Mouse (Mus musculus): ENCODE data around the gene Terb2. TPM values are rescaled to one million over a fixed set of nuclear protein-coding genes. Genes with fewer than 3 reads are reported as not detected.
A peak's percentile ranks its signal among the peaks of the same experiment; 100 is the strongest.

Gene Terb2
- polyA plus RNA-seq, 1 experiment from 2014 or later: not detected

GRCm38 (mm10) chr2:122163430-122164195, 22.5 kb upstream of the Terb2 start:
- DNase-seq: no peak
- 63% methylated on average over 13 of the region's 13 CpGs for WGBS (ENCODE audit: insufficient replicate concordance)
- H3K27me3 ChIP-seq: no peaks in the 10 kb centered on the region
- no peaks in the 10 kb centered on the region for H3K36me3 ChIP-seq
- H3K4me2 ChIP-seq: no peak overlapping the region
- no peak overlapping the region for H3K9ac ChIP-seq
- H3K9me3 ChIP-seq (replicated peaks): no peaks in the 10 kb centered on the region
- no peak overlapping the region; the same call in 1 of the 2 replicates for H3K27ac ChIP-seq
- no peak for ATAC-seq (ENCODE audit: low read depth)
- no peak overlapping the region for H3K4me3 ChIP-seq (replicated peaks)
- peaks cover 4% of the 10 kb centered on the region; the same call in 1 of the 2 replicates for H3K4me1 ChIP-seq (replicated peaks)

DNA sequence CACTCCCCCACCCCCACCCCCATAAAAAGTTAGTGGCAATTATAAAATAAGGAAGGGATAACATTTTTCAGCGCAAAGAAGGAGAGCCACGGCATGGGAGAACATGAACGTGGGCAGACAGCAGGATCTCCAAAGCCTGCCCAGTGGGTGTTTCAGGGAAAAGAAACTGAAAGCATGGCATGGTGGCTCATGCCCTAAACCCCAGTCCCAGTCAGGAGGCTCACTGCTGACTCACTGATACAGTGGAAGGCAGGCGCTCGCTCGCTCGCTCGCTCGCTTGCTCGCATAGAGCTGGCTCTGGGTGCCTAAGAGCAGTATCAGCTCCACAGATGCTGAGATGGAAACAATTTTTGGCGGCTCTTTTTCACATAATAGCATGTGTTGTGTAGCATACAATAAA, 21.8 kb upstream of the Terb2 start:
- no peak for DNase-seq
- H3K27ac ChIP-seq: no peak overlapping the region
- no peaks in the 10 kb centered on the region for H3K27me3 ChIP-seq
- H3K4me3 ChIP-seq (replicated peaks): no peak overlapping the region
- peaks cover 4% of the 10 kb centered on the region; the same call in 1 of the 2 replicates for H3K4me1 ChIP-seq (replicated peaks)
- no peak overlapping the region for H3K9ac ChIP-seq
- 74% methylated on average over 11 of the region's 11 CpGs for WGBS (ENCODE audit: insufficient replicate concordance)
- ATAC-seq (ENCODE audit: low read depth): 0 out of 2 replicates have a peak, but pooled peaks have one; percentile 31
- H3K36me3 ChIP-seq: no peaks in the 10 kb centered on the region
- H3K4me2 ChIP-seq: no peak overlapping the region
- no peaks in the 10 kb centered on the region for H3K9me3 ChIP-seq (replicated peaks)

GRCm38 (mm10) chr2:122171292-122171691, 14.8 kb upstream of the Terb2 start:
- H3K36me3 ChIP-seq: no peaks in the 10 kb centered on the region
- H3K4me2 ChIP-seq: no peak overlapping the region
- no peak overlapping the region for H3K27ac ChIP-seq
- H3K4me3 ChIP-seq (replicated peaks): no peak overlapping the region
- H3K4me1 ChIP-seq (replicated peaks): no peaks in the 10 kb centered on the region
- no peaks in the 10 kb centered on the region for H3K27me3 ChIP-seq
- WGBS (ENCODE audit: insufficient replicate concordance): 46% methylated on average over 6 of the region's 6 CpGs
- no peaks in the 10 kb centered on the region for H3K9me3 ChIP-seq (replicated peaks)
- no peak overlapping the region for H3K9ac ChIP-seq
- no peak for ATAC-seq (ENCODE audit: low read depth)
- no peak for DNase-seq

- ATAC-seq (ENCODE audit: low read depth): no peak
- 79% methylated on average over 2 of the region's 2 CpGs for WGBS (ENCODE audit: insufficient replicate concordance)
- Histone ChIP-seq H3K4me3 (replicated peaks) (no peak overlapping the region), H3K36me3 (no peaks in the 10 kb centered on the region), H3K9ac (no peak overlapping the region), H3K27me3 (no peaks in the 10 kb centered on the region), H3K4me1 (replicated peaks) (no peaks in the 10 kb centered on the region), H3K4me2 (no peak overlapping the region), H3K27ac (no peak overlapping the region), H3K9me3 (replicated peaks) (no peaks in the 10 kb centered on the region)
- no peak for DNase-seq
Observed at GRCm38 (mm10) chr2:122172188-122172587, 13.9 kb upstream of the Terb2 start.

GRCm38 (mm10) chr2:122180051-122180822, 5.8 kb upstream of the Terb2 start:
- no peaks in the 10 kb centered on the region for H3K27me3 ChIP-seq
- no peak for DNase-seq
- no peak for ATAC-seq (ENCODE audit: low read depth)
- H3K9ac ChIP-seq: no peak overlapping the region
- no peak overlapping the region for H3K4me2 ChIP-seq
- H3K4me3 ChIP-seq (replicated peaks): no peak overlapping the region
- H3K27ac ChIP-seq: no peak overlapping the region
- WGBS (ENCODE audit: insufficient replicate concordance): 55% methylated on average over 8 of the region's 8 CpGs
- H3K36me3 ChIP-seq: no peaks in the 10 kb centered on the region
- H3K4me1 ChIP-seq (replicated peaks): no peaks in the 10 kb centered on the region
- H3K9me3 ChIP-seq (replicated peaks): no peaks in the 10 kb centered on the region

DNA sequence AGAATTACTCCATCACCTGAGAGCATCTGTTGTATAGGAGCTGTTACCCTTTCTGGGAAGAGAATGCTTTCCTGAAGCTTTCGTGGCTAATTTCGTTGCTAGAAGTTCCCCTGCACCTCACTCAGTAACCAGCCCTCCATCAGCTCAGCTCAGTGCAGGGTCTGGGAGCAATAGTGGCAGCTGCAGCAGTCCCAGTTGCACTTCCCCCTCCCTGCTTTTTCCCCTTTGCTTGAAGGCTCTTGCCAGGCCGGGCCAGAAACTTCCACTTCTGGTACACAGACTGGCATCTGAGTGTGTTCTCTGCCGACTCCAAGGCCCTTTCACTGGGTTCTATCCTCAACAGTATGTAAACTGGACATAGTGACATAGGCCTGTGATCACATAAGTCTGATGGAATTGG, 986 bp upstream of the Terb2 start:
- Histone ChIP-seq H3K9me3 (replicated peaks) (no peaks in the 10 kb centered on the region), H3K9ac (no peak overlapping the region), H3K27ac (no peak overlapping the region), H3K4me3 (replicated peaks) (no peak overlapping the region), H3K27me3 (no peaks in the 10 kb centered on the region), H3K4me2 (no peak overlapping the region), H3K4me1 (replicated peaks) (peaks cover 4% of the 10 kb centered on the region), H3K36me3 (no peaks in the 10 kb centered on the region)
- no peak for ATAC-seq (ENCODE audit: low read depth)
- DNase-seq: no peak
- 68% methylated on average over 4 of the region's 4 CpGs for WGBS (ENCODE audit: insufficient replicate concordance)

GRCm38 (mm10) chr2:122186751-122187150, 679 bp downstream of the Terb2 start:
- no peak for ATAC-seq (ENCODE audit: low read depth)
- 83% methylated on average over 3 of the region's 3 CpGs for WGBS (ENCODE audit: insufficient replicate concordance)

DNA sequence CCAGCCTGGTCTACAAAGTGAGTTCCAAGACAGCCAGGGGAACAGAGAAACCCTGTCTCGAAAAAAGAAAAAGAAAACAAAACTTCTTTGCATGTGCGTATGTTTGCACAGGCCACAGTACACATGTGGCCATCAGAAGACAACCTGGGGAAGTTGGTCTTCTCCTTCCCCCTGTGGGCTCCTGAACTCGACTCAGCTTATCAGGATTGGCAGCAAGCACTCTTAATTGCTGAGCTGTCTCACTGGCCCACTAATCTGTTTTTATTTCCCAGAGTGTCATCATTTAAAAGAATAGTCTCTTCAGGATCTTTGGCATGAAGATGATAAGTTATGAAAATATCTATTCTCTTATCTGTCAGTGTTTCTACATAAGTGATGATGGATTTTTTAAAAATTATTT, 5.8 kb downstream of the Terb2 start:
- no peak overlapping the region for H3K4me2 ChIP-seq
- peaks cover 11% of the 10 kb centered on the region for H3K4me1 ChIP-seq (replicated peaks)
- no peaks in the 10 kb centered on the region for H3K27me3 ChIP-seq
- DNase-seq: no peak
- H3K36me3 ChIP-seq: no peaks in the 10 kb centered on the region
- no peak overlapping the region for H3K27ac ChIP-seq
- no peak overlapping the region for H3K9ac ChIP-seq
- ATAC-seq (ENCODE audit: low read depth): no peak
- no peak overlapping the region for H3K4me3 ChIP-seq (replicated peaks)
- WGBS (ENCODE audit: insufficient replicate concordance): 47% methylated on average over 3 of the region's 3 CpGs
- H3K9me3 ChIP-seq (replicated peaks): no peaks in the 10 kb centered on the region

More at GRCm38 (mm10) chr2:122186751-122187150, 679 bp downstream of the Terb2 start:
- Histone ChIP-seq H3K27me3 (no peaks in the 10 kb centered on the region), H3K4me1 (replicated peaks) (peaks cover 6% of the 10 kb centered on the region), H3K4me3 (replicated peaks) (no peak overlapping the region), H3K9ac (no peak overlapping the region), H3K9me3 (replicated peaks) (no peaks in the 10 kb centered on the region), H3K27ac (no peak overlapping the region), H3K4me2 (no peak overlapping the region), H3K36me3 (no peaks in the 10 kb centered on the region)
- no peak for DNase-seq

DNA sequence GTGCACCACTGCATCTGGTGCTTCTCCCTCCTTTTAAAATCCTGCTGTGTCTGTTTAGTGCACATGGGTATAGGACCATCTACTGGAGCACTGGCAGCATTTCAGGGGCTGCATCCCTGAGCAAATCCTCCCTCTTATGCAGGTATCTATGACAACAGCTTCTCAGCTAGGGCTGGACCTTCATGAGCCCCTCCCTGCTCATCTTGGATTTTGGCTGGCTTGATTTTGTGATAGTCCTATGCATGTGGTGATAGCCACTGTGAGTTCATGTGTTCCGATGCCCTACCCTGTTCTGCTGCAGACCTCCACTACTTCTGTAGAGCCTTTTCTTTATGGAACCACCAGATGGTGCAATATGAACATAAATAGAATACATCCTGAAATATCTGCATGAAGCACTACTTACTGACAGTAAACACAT, 8.4 kb downstream of the Terb2 start:
- WGBS (ENCODE audit: insufficient replicate concordance): 51% methylated on average over 1 of the region's 1 CpGs
- Histone ChIP-seq H3K36me3 (no peaks in the 10 kb centered on the region), H3K4me1 (replicated peaks) (0 out of 2 replicates have a peak, but pooled peaks cover 7% of the 10 kb centered on the region), H3K4me2 (no peak overlapping the region), H3K9ac (no peak overlapping the region), H3K27me3 (no peaks in the 10 kb centered on the region), H3K27ac (no peak overlapping the region), H3K9me3 (replicated peaks) (no peaks in the 10 kb centered on the region), H3K4me3 (replicated peaks) (no peak overlapping the region)
- ATAC-seq (ENCODE audit: low read depth): no peak
- DNase-seq: no peak

- H3K27ac ChIP-seq: no peak overlapping the region
- H3K4me2 ChIP-seq: no peak overlapping the region
- 27% methylated on average over 1 of the region's 1 CpGs for WGBS (ENCODE audit: insufficient replicate concordance)
- DNase-seq (no peak), ATAC-seq (ENCODE audit: low read depth) (no peak)
- H3K9ac ChIP-seq: no peak overlapping the region
- no peaks in the 10 kb centered on the region for H3K36me3 ChIP-seq
- no peaks in the 10 kb centered on the region for H3K4me1 ChIP-seq (replicated peaks)
- H3K4me3 ChIP-seq (replicated peaks): no peak overlapping the region
- no peaks in the 10 kb centered on the region for H3K9me3 ChIP-seq (replicated peaks)
- no peaks in the 10 kb centered on the region for H3K27me3 ChIP-seq
Observed at GRCm38 (mm10) chr2:122201501-122201900, 15.4 kb downstream of the Terb2 start.

- H3K4me3 ChIP-seq (replicated peaks): no peak overlapping the region
- no peak overlapping the region for H3K27ac ChIP-seq
- no peak overlapping the region for H3K4me2 ChIP-seq
- DNase-seq (no peak), ATAC-seq (ENCODE audit: low read depth) (no peak)
- no peak overlapping the region for H3K9ac ChIP-seq
- no peaks in the 10 kb centered on the region for H3K9me3 ChIP-seq (replicated peaks)
- H3K27me3 ChIP-seq: no peaks in the 10 kb centered on the region
- WGBS (ENCODE audit: insufficient replicate concordance): 49% methylated on average over 2 of the region's 2 CpGs
- H3K4me1 ChIP-seq (replicated peaks): no peaks in the 10 kb centered on the region; the same call in 1 of the 2 replicates
- no peaks in the 10 kb centered on the region for H3K36me3 ChIP-seq
Observed at GRCm38 (mm10) chr2:122206440-122207107, 20.5 kb downstream of the Terb2 start.
